Mouse (Mus musculus): ENCODE measurements around the gene Ctbp1. TPM values are rescaled to one million over a fixed set of nuclear protein-coding genes. Genes with fewer than 3 reads are reported as not detected.

The Ctbp1 gene
- 133 and 175 TPM in 2 replicates for polyA plus RNA-seq (2011; ENCODE audit: insufficient read length, low read depth, missing spikeins)

DNA sequence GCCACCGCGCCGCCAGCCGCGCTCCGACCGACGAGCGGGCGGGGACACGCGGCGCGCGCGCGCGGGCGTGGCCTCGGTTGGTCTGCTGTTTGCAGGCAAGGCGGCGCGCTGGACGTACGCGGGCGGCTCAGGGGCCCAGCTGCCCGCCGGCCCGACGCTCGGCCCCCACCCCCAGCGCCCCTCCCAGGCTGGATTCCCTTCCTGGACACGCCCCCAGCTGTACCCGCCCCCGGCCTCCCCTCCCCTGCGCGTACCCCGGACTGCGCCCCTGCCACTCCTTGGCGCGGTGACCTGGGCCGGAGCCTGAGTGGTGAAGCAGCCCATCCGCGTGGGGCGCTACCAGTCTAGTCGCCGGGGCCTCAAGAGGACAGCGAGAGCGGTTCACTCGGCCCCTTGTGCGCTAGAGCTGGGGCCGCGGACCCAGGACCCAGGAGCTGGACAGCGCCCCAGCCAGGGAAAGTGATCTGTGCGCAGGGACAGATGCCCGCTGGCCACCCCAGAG is at the start of gene Ctbp1:
TSS of gene Ctbp1 (minus strand) at position 42 of the 502 bp plus-strand sequence.
- Histone ChIP-seq H3K27ac (ENCODE audit: insufficient read depth, low read length) (peak within 1 kb of the TSS; percentile 88), H3K4me3 (ENCODE audit: insufficient read depth, low read length) (peak within 1 kb of the TSS; percentile 78), H3K4me1 (ENCODE audit: control insufficient read depth, insufficient read depth, low read length) (peaks cover 16% of the 10 kb centered on the region)
- TF ChIP-seq CTCF (IDR thresholded peaks at IDR 0.05; ENCODE audit: borderline replicate concordance, insufficient read depth, low read length) (peak; percentile 20; the same call in 1 of the 2 replicates), POLR2A (IDR thresholded peaks at IDR 0.05; ENCODE audit: low read depth, low read length) (peak; percentile 47; the same call in 1 of the 2 replicates)

DNA sequence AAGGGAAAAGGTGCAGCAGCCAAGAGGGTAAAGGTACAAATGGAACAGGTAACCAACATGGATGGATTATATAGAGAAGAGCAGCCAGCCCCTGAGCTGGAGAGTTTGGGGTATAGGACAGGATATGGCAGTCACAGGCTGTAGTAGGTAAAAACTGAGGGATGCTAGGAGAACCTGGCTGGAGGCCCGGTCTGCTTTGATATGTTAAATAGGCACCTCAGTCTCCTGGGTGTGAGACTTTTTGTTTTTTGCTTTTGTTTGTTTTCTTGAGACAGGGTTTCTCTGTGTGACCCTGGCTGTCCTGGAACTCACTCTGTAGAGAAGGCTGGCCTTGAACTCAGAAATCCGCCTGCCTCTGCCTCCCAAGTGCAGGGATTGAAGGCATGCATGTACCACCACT is 49.7 kb upstream of the Ctbp1 start:
- no peak overlapping the region for H3K27ac ChIP-seq (ENCODE audit: insufficient read depth, low read length)
- no peak overlapping the region for H3K4me3 ChIP-seq (ENCODE audit: insufficient read depth, low read length)
- no peaks in the 10 kb centered on the region for H3K4me1 ChIP-seq (ENCODE audit: control insufficient read depth, insufficient read depth, low read length)
- TF ChIP-seq CTCF (IDR thresholded peaks at IDR 0.05; ENCODE audit: borderline replicate concordance, insufficient read depth, low read length) (no peak), POLR2A (IDR thresholded peaks at IDR 0.05; ENCODE audit: low read depth, low read length) (no peak)

GRCm38 (mm10) chr5:33312192-33312591 is 37.4 kb upstream of the Ctbp1 start:
- no peak overlapping the region for H3K4me3 ChIP-seq (ENCODE audit: insufficient read depth, low read length)
- TF ChIP-seq CTCF (IDR thresholded peaks at IDR 0.05; ENCODE audit: borderline replicate concordance, insufficient read depth, low read length) (no peak), POLR2A (IDR thresholded peaks at IDR 0.05; ENCODE audit: low read depth, low read length) (no peak)

DNA sequence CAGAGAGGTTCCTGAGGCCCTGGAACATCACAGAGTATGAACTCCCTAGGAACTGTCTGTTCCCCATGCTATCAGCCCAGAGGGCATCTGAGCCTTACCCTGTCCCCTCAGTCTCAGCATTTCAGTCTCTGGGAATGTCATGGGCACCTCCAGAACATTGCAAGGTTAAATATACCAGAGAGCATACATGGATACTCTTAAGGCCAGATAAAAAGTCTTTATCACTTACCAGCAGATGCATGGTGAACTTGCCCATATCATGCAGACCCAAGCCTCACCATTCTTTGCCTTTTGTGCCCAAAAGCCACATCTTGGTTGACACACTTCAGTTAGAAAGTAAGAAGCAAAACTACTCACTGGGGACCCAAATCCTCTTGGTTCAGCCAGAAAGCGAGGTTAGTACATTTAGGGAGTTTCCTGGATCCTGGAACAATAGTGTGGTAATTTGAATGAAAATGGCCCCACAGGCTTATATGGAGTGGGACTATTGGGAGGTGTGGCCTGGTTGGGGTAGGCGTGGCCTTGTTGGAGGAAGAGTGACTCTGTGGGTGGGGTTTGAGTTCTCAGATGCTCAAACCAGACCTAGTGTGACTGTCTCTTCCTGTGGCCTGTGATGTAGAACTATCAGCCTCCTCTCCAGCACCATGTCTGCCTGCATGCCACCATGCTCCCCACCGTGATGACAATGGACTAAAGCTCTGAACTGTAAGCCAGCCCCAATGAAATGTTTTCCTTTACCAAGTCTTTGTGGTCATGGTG is 36.1 kb upstream of the Ctbp1 start:
- H3K27ac ChIP-seq (ENCODE audit: insufficient read depth, low read length) = no peak overlapping the region
- no peak for TF ChIP-seq POLR2A (IDR thresholded peaks at IDR 0.05; ENCODE audit: low read depth, low read length)
- TF ChIP-seq CTCF (IDR thresholded peaks at IDR 0.05; ENCODE audit: borderline replicate concordance, insufficient read depth, low read length) = no peak
- no peaks in the 10 kb centered on the region for H3K4me1 ChIP-seq (ENCODE audit: control insufficient read depth, insufficient read depth, low read length)
- no peak overlapping the region for H3K4me3 ChIP-seq (ENCODE audit: insufficient read depth, low read length)

More at GRCm38 (mm10) chr5:33312192-33312591, 37.4 kb upstream of the Ctbp1 start:
- Histone ChIP-seq H3K27ac (ENCODE audit: insufficient read depth, low read length) (no peak overlapping the region), H3K4me1 (ENCODE audit: control insufficient read depth, insufficient read depth, low read length) (no peaks in the 10 kb centered on the region)

DNA sequence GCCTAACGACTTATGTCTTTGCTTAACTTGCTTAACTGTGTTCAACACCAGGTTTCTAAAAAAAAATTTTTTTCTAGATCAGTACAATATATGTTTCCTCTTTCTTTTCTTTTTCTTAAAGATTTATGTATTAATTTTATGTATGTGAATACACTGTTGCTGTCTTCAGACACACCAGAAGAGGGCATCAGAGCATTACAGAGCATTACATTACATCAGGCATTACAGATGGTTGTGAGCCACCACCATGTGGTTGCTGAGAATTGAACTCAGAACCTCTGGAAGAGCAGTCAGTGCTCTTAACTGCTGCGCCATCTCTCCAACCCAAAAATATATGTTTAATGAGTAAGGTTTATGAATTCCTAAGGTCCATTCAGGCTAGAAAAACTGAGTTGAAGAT is 27.0 kb upstream of the Ctbp1 start:
- H3K4me3 ChIP-seq (ENCODE audit: insufficient read depth, low read length) = no peak overlapping the region

GRCm38 (mm10) chr5:33297164-33297563 is 22.4 kb upstream of the Ctbp1 start:
- H3K27ac ChIP-seq (ENCODE audit: insufficient read depth, low read length) = no peak overlapping the region
- no peak overlapping the region for H3K4me3 ChIP-seq (ENCODE audit: insufficient read depth, low read length)
- TF ChIP-seq POLR2A (IDR thresholded peaks at IDR 0.05; ENCODE audit: low read depth, low read length) = no peak
- peak; percentile 33; the same call in 1 of the 2 replicates for TF ChIP-seq CTCF (IDR thresholded peaks at IDR 0.05; ENCODE audit: borderline replicate concordance, insufficient read depth, low read length)
- H3K4me1 ChIP-seq (ENCODE audit: control insufficient read depth, insufficient read depth, low read length) = no peaks in the 10 kb centered on the region

More for the DNA sequence above, 27.0 kb upstream of the Ctbp1 start:
- no peak for TF ChIP-seq CTCF (IDR thresholded peaks at IDR 0.05; ENCODE audit: borderline replicate concordance, insufficient read depth, low read length)
- TF ChIP-seq POLR2A (IDR thresholded peaks at IDR 0.05; ENCODE audit: low read depth, low read length) = no peak
- Histone ChIP-seq H3K27ac (ENCODE audit: insufficient read depth, low read length) (no peak overlapping the region), H3K4me1 (ENCODE audit: control insufficient read depth, insufficient read depth, low read length) (no peaks in the 10 kb centered on the region)

- Histone ChIP-seq H3K4me1 (ENCODE audit: control insufficient read depth, insufficient read depth, low read length) (no peaks in the 10 kb centered on the region), H3K4me3 (ENCODE audit: insufficient read depth, low read length) (no peak overlapping the region), H3K27ac (ENCODE audit: insufficient read depth, low read length) (no peak overlapping the region)
- TF ChIP-seq CTCF (IDR thresholded peaks at IDR 0.05; ENCODE audit: borderline replicate concordance, insufficient read depth, low read length) = no peak
- TF ChIP-seq POLR2A (IDR thresholded peaks at IDR 0.05; ENCODE audit: low read depth, low read length) = no peak
Measured at GRCm38 (mm10) chr5:33293796-33294430, 19.1 kb upstream of the Ctbp1 start.

GRCm38 (mm10) chr5:33283951-33284350 is 9.2 kb upstream of the Ctbp1 start:
- H3K4me1 ChIP-seq (ENCODE audit: control insufficient read depth, insufficient read depth, low read length) = no peaks in the 10 kb centered on the region
- no peak overlapping the region for H3K27ac ChIP-seq (ENCODE audit: insufficient read depth, low read length)
- TF ChIP-seq CTCF (IDR thresholded peaks at IDR 0.05; ENCODE audit: borderline replicate concordance, insufficient read depth, low read length) = no peak
- TF ChIP-seq POLR2A (IDR thresholded peaks at IDR 0.05; ENCODE audit: low read depth, low read length) = no peak
- no peak overlapping the region for H3K4me3 ChIP-seq (ENCODE audit: insufficient read depth, low read length)

DNA sequence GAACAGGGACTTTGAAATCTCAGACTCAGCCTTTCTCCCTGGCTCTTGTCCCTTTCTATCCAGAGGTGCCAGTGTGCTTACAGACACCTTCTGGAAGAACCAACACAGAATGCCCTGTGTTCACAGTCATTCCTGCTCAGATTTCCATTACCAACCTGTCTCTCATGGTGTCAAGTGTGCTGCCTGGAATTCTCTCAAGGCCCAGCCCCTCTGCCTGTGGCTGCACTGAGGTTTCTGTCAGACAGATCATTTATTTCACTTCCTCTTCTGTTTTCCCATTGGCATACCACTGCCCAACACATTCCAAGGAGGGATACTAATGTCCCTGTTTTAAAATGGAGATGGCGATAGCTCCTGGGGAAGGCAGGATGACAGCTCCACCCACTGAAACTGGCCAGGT is 6.6 kb upstream of the Ctbp1 start:
- TF ChIP-seq POLR2A (IDR thresholded peaks at IDR 0.05; ENCODE audit: low read depth, low read length) = no peak
- no peak for TF ChIP-seq CTCF (IDR thresholded peaks at IDR 0.05; ENCODE audit: borderline replicate concordance, insufficient read depth, low read length)

GRCm38 (mm10) chr5:33278950-33279349 is 4.2 kb upstream of the Ctbp1 start:
- no peak overlapping the region for H3K4me3 ChIP-seq (ENCODE audit: insufficient read depth, low read length)
- H3K27ac ChIP-seq (ENCODE audit: insufficient read depth, low read length) = no peak overlapping the region
- H3K4me1 ChIP-seq (ENCODE audit: control insufficient read depth, insufficient read depth, low read length) = no peaks in the 10 kb centered on the region
- TF ChIP-seq CTCF (IDR thresholded peaks at IDR 0.05; ENCODE audit: borderline replicate concordance, insufficient read depth, low read length) = no peak
- no peak for TF ChIP-seq POLR2A (IDR thresholded peaks at IDR 0.05; ENCODE audit: low read depth, low read length)

More for the DNA sequence above, 6.6 kb upstream of the Ctbp1 start:
- Histone ChIP-seq H3K4me1 (ENCODE audit: control insufficient read depth, insufficient read depth, low read length) (no peaks in the 10 kb centered on the region), H3K4me3 (ENCODE audit: insufficient read depth, low read length) (no peak overlapping the region), H3K27ac (ENCODE audit: insufficient read depth, low read length) (no peak overlapping the region)
